Mouse (Mus musculus) lung, postnatal 0 days (tissue): Measurements from ENCODE around the gene Dennd1c. TPM values are rescaled to one million over a fixed set of nuclear protein-coding genes. Genes with fewer than 3 reads are reported as not detected.

Experiments used
- ATAC-seq: fragments of 200-750 bp; cut with Nextera tagmentation; 2 replicates; pipeline ENCODE4 v1.8.0; 2017; ENCODE audit warnings: moderate library complexity
- DNase-seq: peaks from one replicate; pipeline ENCODE4 v3.0.0-alpha.2; 2016; ENCODE audit warnings: low spot score
- H3K27ac ChIP-seq: fragments of 300-500 bp; sonication (generic); 2 replicates; pipeline ENCODE4 v1.5.1; 2014; ENCODE audit warnings: antibody characterized with exemption, mild to moderate bottlenecking, low read length, mixed read lengths
- H3K27me3 ChIP-seq: fragments of 300-500 bp; sonication (generic); replicated peaks from 2 replicates; pipeline ENCODE4 v1.6.1; 2014; ENCODE audit warnings: low read length, mixed read lengths; ENCODE audit not compliant: insufficient read depth
- H3K36me3 ChIP-seq: fragments of 300-500 bp; sonication (generic); 2 replicates; pipeline ENCODE4 v1.6.1; 2014; ENCODE audit warnings: low read length, mixed read lengths; ENCODE audit not compliant: insufficient read depth
- H3K4me1 ChIP-seq: fragments of 300-500 bp; sonication (generic); 2 replicates; pipeline ENCODE4 v1.6.1; 2014; ENCODE audit warnings: antibody characterized with exemption, low read depth, low read length, mixed read lengths; ENCODE audit not compliant: insufficient read depth
- H3K4me2 ChIP-seq: fragments of 300-500 bp; sonication (generic); replicated peaks from 2 replicates; pipeline ENCODE4 v1.6.1; 2014; ENCODE audit warnings: low read depth, mild to moderate bottlenecking, low read length, moderate library complexity, mixed read lengths
- H3K4me3 ChIP-seq: fragments of 300-500 bp; sonication (generic); 2 replicates; pipeline ENCODE4 v1.5.1; 2014; ENCODE audit warnings: low read depth, low read length
- H3K9ac ChIP-seq: fragments of 300-500 bp; sonication (generic); replicated peaks from 2 replicates; pipeline ENCODE4 v1.6.1; 2014; ENCODE audit warnings: low read depth, mild to moderate bottlenecking
- H3K9me3 ChIP-seq: fragments of 300-500 bp; sonication (generic); 2 replicates; pipeline ENCODE4 v1.6.1; 2016; ENCODE audit warnings: low read length, mixed read lengths
- CTCF ChIP-seq: IDR thresholded peaks from 2 replicates; pipeline ENCODE4 v1.5.1; 2016; ENCODE audit warnings: antibody characterized with exemption, mild to moderate bottlenecking
- EP300 ChIP-seq: IDR thresholded peaks from 2 replicates; pipeline ENCODE4 v1.6.1; 2016; ENCODE audit warnings: antibody characterized with exemption, mild to moderate bottlenecking, control low read depth
- WGBS: fragments of 180-500 bp; shearing (Covaris S2); extraction: QIAGEN DNeasy Blood & Tissue Kit; methylation state at CpG from one replicate; pipeline ENCODE4 v1.1.7; 2014; 5-methylcytosine and 5-hydroxymethylcytosine counted together
- polyA plus RNA-seq: library from polyadenylated mRNA; unstranded; fragments of >200 nt; fragmentation: Nextera tagmentation; extraction: Ambion mirVana; gene quantifications from 2 replicates; pipeline ENCODE4 v1.2.1, GENCODE M21; 2015

Dennd1c gene
- polyA plus RNA-seq, 1 experiment from 2014 or later, result 6.0 TPM

DNA sequence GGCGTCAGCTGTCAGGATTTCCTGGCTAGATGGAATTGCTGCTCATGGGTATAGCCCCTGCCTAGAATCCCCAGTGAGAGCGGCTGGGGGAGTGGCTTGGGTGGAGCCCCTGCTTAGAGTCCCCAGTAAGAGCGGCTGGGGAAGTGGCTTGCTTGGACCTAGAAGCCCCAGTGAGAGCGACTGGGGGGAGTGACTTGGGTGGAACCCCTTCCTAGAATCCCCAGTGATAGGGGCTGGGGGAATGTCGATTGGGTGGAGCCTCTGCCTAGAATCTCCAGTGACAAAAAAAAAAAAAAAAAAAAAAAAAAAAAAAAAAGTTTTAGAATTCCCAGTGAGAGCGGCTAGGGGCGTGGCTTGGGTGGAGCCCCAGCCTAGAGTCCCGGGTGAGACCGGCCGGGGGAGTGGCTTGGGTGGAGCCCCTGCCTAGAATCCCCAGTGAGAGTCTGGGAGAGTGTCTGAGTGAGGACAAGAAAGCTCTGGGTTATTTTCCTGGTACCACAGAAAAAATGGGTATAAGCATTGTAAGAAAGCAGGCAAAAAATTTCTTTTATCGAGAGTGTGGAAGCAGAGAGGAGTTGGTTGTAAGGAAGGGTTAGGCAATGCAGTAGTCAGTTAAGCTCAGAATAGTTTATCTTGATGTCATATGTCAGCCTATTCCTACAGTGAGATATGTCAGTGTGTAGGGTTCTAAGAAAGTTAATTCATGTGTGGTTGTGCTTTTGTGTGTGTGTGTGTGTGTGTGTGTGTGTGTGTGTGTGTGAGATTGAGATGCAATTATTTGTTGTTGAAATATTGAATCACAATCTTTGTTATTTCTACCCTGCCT, 40.4 kb upstream of the Dennd1c start:
- Histone ChIP-seq H3K4me3 (no peak overlapping the region), H3K4me1 (peaks cover 2% of the 10 kb centered on the region; the same call in 1 of the 2 replicates), H3K4me2 (0 out of 2 replicates have a peak overlapping the region, but pooled peaks have one; percentile 5), H3K9ac (no peak overlapping the region), H3K27ac (no peak overlapping the region), H3K36me3 (no peaks in the 10 kb centered on the region), H3K27me3 (no peaks in the 10 kb centered on the region), H3K9me3 (no peaks in the 10 kb centered on the region)
- ATAC-seq (peak; percentile 77), DNase-seq (peak; percentile 47)
- TF ChIP-seq CTCF (no peak), EP300 (no peak)
- WGBS, result 4% methylated on average over 11 of the region's 11 CpGs

DNA sequence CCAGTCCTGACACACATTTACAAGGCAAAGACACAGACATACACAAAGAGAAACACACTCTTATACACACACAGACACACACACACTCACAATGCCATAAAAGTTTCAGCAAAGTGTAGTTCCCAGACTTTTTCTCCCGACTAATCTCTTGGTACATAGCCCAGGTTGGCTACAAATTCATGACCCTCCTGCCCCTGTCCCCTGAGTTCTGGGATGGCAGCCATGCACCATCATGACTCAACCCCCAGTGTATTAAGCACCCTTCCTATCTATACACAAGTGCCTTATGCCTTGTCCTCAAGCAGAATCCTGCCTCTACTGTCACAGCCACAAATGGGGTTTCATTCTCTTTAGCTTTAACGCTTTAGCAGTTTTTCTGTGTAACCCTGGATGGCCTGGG, 38.5 kb upstream of the Dennd1c start:
- Histone ChIP-seq H3K9ac (no peak overlapping the region), H3K4me1 (peaks cover 2% of the 10 kb centered on the region; the same call in 1 of the 2 replicates), H3K4me2 (no peak overlapping the region), H3K4me3 (no peak overlapping the region), H3K36me3 (no peaks in the 10 kb centered on the region), H3K27ac (no peak overlapping the region), H3K27me3 (no peaks in the 10 kb centered on the region), H3K9me3 (no peaks in the 10 kb centered on the region)
- TF ChIP-seq CTCF, result no peak
- no peak for TF ChIP-seq EP300
- ATAC-seq (no peak), DNase-seq (no peak)
- WGBS, result 68% methylated on average over 2 of the region's 2 CpGs

DNA sequence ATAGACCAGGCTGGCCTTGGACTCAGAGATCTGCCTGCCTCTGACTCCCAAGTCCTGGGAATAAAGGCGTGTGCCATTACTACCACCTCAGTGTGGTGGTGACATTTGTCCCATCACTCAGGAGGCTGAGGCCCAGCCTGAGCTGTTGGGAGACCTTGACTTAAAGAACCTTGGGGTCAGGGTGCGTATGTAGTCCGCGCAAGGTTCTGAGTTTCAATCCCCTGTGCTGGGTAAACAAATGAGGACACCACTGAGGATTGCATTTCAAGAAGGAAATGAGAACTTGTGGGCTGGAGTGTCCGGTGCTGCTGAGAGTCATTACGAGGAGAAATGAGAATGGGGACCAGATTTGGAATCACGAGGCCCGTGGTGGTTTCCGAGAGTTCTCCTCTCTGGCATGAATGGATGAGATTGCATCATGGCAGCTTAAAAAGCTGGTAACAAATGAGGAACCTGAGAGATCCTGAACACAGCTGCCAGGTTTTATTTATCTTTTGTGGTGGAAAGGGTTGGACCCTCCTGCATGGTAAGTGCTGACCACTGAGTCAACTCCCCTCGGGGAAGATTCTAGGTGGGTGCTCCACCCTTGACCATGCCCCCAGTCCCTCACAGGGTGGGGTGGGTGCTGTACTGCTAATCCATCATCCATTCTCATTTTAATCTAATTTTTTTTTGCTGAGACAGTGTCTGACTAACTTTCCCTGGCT, 34.6 kb upstream of the Dennd1c start:
- Histone ChIP-seq H3K36me3 (no peaks in the 10 kb centered on the region), H3K9me3 (no peaks in the 10 kb centered on the region), H3K4me2 (no peak overlapping the region), H3K27me3 (no peaks in the 10 kb centered on the region), H3K4me1 (no peaks in the 10 kb centered on the region), H3K27ac (no peak overlapping the region), H3K9ac (no peak overlapping the region), H3K4me3 (no peak overlapping the region)
- ATAC-seq, result no peak
- TF ChIP-seq CTCF (no peak), EP300 (no peak)
- 63% methylated on average over 10 of the region's 10 CpGs for WGBS
- DNase-seq, result peak; percentile 41

DNA sequence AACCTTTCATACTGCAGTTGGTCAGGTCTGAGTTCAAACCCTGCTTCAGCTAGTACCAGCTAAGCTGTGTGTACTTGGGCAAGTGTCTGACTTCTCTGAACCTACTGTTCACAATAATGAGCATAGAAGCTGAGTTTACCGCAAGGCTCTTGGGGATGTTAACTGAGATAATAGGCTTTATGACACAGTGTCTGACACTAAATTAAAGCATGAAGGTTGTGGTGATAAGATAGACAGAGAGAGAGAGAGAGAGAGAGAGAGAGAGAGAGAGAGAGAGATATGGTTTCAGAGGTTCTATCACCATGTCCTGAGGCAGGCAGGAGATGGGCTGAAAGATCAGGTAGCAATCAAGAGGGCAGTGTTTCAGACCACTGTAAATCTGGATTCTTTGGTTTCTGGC, 31.7 kb upstream of the Dennd1c start:
- TF ChIP-seq EP300, result no peak
- H3K36me3 ChIP-seq, result no peaks in the 10 kb centered on the region
- H3K27ac ChIP-seq, result no peak overlapping the region
- no peak overlapping the region for H3K9ac ChIP-seq
- no peak overlapping the region for H3K4me3 ChIP-seq
- no peak for ATAC-seq
- DNase-seq, result no peak
- no peaks in the 10 kb centered on the region for H3K27me3 ChIP-seq
- no peak overlapping the region for H3K4me2 ChIP-seq
- WGBS, result 76% methylated on average over 1 of the region's 1 CpGs
- H3K9me3 ChIP-seq, result no peaks in the 10 kb centered on the region
- no peaks in the 10 kb centered on the region for H3K4me1 ChIP-seq

DNA sequence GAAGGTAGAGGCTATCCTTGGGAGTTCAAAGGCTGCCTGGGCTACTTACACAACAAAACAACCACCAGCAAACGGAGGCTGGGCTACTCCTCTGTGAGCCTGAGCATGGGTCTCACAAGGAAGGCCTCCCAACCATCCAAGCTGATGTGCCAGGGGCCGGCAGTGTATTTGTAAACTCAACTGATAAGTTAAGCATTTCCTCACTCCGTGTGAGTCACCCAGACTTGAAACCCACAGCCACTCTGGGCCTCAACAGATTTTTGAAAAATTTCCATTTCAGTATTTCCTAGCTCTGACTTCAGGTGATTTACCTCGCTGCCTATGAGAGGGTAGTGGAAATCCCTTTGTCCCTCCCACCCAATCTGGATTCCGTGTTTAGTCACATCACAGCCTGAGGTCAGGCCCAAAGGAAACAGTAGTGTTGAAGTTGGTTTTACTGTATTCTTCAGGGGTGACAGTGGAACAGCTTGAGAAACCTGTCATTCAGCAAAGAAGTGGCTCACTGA, 30.4 kb upstream of the Dennd1c start:
- 30% methylated on average over 5 of the region's 5 CpGs for WGBS
- Histone ChIP-seq H3K27me3 (no peaks in the 10 kb centered on the region), H3K9ac (no peak overlapping the region), H3K4me1 (no peaks in the 10 kb centered on the region), H3K36me3 (no peaks in the 10 kb centered on the region), H3K9me3 (no peaks in the 10 kb centered on the region), H3K4me2 (no peak overlapping the region), H3K27ac (no peak overlapping the region), H3K4me3 (no peak overlapping the region)
- ATAC-seq, result no peak; the same call in 1 of the 2 replicates
- TF ChIP-seq CTCF (no peak), EP300 (no peak)
- peak; percentile 29 for DNase-seq

DNA sequence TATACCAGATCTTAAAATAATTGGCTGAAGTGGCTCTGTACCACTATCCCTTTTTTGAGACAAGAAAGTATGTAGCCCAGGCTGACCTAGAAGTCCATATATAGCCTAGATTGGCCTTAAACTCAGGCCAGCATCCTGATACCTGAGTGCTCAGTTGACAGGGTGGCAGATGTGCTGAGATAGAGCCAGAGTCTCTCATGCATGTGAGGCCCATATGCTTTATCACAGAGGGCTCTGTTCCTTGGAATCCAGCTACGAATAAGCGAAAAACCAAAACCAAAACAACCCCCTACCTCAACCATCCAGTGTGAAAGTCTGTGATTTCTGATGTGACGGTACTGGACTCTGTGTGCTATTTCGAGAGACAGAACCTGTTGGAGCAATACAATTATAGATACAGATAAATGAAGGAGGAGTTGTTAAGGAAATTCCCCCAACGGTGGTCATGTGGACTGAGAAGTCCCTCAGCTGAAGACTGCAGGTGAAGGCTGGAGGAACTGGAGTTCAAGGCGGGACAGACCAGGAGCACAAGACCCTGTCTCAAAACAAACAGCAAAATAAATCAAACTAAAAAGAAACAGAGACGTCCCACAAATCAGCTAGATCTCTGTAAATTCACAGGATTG, 29.8 kb upstream of the Dennd1c start:
- 78% methylated on average over 7 of the region's 7 CpGs for WGBS
- DNase-seq (no peak), ATAC-seq (no peak)
- Histone ChIP-seq H3K4me1 (no peaks in the 10 kb centered on the region), H3K27me3 (no peaks in the 10 kb centered on the region), H3K27ac (no peak overlapping the region), H3K4me3 (no peak overlapping the region), H3K36me3 (no peaks in the 10 kb centered on the region), H3K9me3 (no peaks in the 10 kb centered on the region), H3K9ac (no peak overlapping the region), H3K4me2 (no peak overlapping the region)
- no peak for TF ChIP-seq CTCF
- TF ChIP-seq EP300, result no peak
